Mouse (Mus musculus): ENCODE results near the gene Ankrd34a. TPM values are rescaled to one million over a fixed set of nuclear protein-coding genes. Genes with fewer than 3 reads are reported as not detected.

Ankrd34a gene
- polyA plus RNA-seq, 1 experiment = 0.23 TPM

DNA sequence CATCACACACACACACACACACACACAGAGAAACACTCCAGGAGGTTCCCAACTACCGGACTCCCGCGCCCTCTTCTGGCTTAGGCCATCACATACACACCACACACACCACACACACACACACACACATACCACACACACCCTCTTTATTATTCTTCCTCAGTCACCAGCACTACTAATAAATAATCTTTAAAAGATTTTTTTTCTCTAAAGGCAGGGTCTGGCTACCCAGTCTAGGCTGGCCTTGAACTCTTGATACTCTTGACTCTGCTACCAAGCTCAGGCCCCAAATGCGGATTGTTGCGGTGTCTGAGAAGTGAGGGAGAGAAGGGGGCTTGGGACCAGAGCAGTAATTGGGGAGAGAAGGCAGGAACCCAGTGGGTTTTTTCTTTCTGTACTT, 1.6 kb upstream of the Ankrd34a start:
- Histone ChIP-seq H3K27me3 (replicated peaks; ENCODE audit: control insufficient read depth, insufficient read depth, low read length) (0 out of 2 replicates have a peak, but pooled peaks cover 1% of the 10 kb centered on the region), H3K27ac (ENCODE audit: insufficient read depth, low read depth, low read length) (no peak overlapping the region), H3K4me1 (ENCODE audit: control insufficient read depth, insufficient read depth, low read length) (0 out of 2 replicates have a peak, but pooled peaks cover 2% of the 10 kb centered on the region), H3K4me3 (ENCODE audit: insufficient read depth, low read depth, low read length) (no peak overlapping the region), H3K36me3 (ENCODE audit: control insufficient read depth, insufficient read depth, low read length) (no peaks in the 10 kb centered on the region)
- WGBS = 90% methylated on average over 5 of the region's 5 CpGs
- no peak for TF ChIP-seq CTCF (conservative IDR thresholded peaks at IDR 0.05; ENCODE audit: insufficient read depth, insufficient read length, low read depth, low read length)
- no peak for TF ChIP-seq POLR2A (IDR thresholded peaks at IDR 0.05; ENCODE audit: low read depth, low read length)
- DNase-seq = no peak

GRCm38 (mm10) chr3:96595661-96596060, 775 bp upstream of the Ankrd34a start:
- H3K4me3 ChIP-seq (ENCODE audit: insufficient read depth, low read depth, low read length) = no peak overlapping the region

DNA sequence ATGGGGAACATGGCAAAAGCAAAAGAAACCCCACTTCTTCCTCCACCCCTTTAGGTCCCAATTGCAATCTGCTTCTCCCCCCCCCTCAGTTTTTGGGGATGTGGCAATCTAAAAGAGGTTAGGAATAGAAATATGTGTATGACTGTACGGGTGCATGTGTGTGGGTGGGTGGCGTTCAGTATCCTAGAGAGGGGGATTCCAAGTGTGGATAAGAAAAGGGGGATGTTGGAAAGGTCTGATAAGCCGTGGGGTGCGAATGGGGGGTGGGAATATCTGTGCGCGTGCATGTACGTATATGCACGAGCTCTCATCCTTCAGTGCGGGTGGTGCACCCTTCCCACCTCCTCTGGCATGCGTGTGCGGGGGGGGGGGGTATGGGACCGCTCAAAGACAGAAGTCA, 419 bp downstream of the Ankrd34a start:
- H3K27ac ChIP-seq (ENCODE audit: insufficient read depth, low read depth, low read length) = no peak overlapping the region
- WGBS = 5% methylated on average over 11 of the region's 12 CpGs

More at GRCm38 (mm10) chr3:96595661-96596060, 775 bp upstream of the Ankrd34a start:
- 0 out of 2 replicates have a peak, but pooled peaks cover 1% of the 10 kb centered on the region for H3K27me3 ChIP-seq (replicated peaks; ENCODE audit: control insufficient read depth, insufficient read depth, low read length)
- H3K36me3 ChIP-seq (ENCODE audit: control insufficient read depth, insufficient read depth, low read length) = no peaks in the 10 kb centered on the region
- 39% methylated on average over 6 of the region's 6 CpGs for WGBS
- no peak for DNase-seq
- H3K27ac ChIP-seq (ENCODE audit: insufficient read depth, low read depth, low read length) = no peak overlapping the region
- 0 out of 2 replicates have a peak, but pooled peaks cover 2% of the 10 kb centered on the region for H3K4me1 ChIP-seq (ENCODE audit: control insufficient read depth, insufficient read depth, low read length)
- TF ChIP-seq CTCF (conservative IDR thresholded peaks at IDR 0.05; ENCODE audit: insufficient read depth, insufficient read length, low read depth, low read length) (no peak), POLR2A (IDR thresholded peaks at IDR 0.05; ENCODE audit: low read depth, low read length) (no peak)

GRCm38 (mm10) chr3:96597435-96597891, 1.0 kb downstream of the Ankrd34a start:
- Histone ChIP-seq H3K27ac (ENCODE audit: insufficient read depth, low read depth, low read length) (no peak overlapping the region), H3K4me1 (ENCODE audit: control insufficient read depth, insufficient read depth, low read length) (0 out of 2 replicates have a peak, but pooled peaks cover 2% of the 10 kb centered on the region), H3K4me3 (ENCODE audit: insufficient read depth, low read depth, low read length) (peak overlapping the region; percentile 31), H3K36me3 (ENCODE audit: control insufficient read depth, insufficient read depth, low read length) (no peaks in the 10 kb centered on the region), H3K27me3 (replicated peaks; ENCODE audit: control insufficient read depth, insufficient read depth, low read length) (0 out of 2 replicates have a peak, but pooled peaks cover 1% of the 10 kb centered on the region)
- no peak for TF ChIP-seq CTCF (conservative IDR thresholded peaks at IDR 0.05; ENCODE audit: insufficient read depth, insufficient read length, low read depth, low read length)
- TF ChIP-seq POLR2A (IDR thresholded peaks at IDR 0.05; ENCODE audit: low read depth, low read length) = no peak
- WGBS = 1% methylated on average over 40 of the region's 40 CpGs
- DNase-seq = peak; percentile 10

More for the DNA sequence above, 419 bp downstream of the Ankrd34a start:
- peak overlapping the region; percentile 31; the same call in 1 of the 2 replicates for H3K4me3 ChIP-seq (ENCODE audit: insufficient read depth, low read depth, low read length)
- H3K27me3 ChIP-seq (replicated peaks; ENCODE audit: control insufficient read depth, insufficient read depth, low read length) = 0 out of 2 replicates have a peak, but pooled peaks cover 1% of the 10 kb centered on the region
- no peaks in the 10 kb centered on the region for H3K36me3 ChIP-seq (ENCODE audit: control insufficient read depth, insufficient read depth, low read length)
- TF ChIP-seq CTCF (conservative IDR thresholded peaks at IDR 0.05; ENCODE audit: insufficient read depth, insufficient read length, low read depth, low read length) = no peak
- TF ChIP-seq POLR2A (IDR thresholded peaks at IDR 0.05; ENCODE audit: low read depth, low read length) = no peak
- H3K4me1 ChIP-seq (ENCODE audit: control insufficient read depth, insufficient read depth, low read length) = 0 out of 2 replicates have a peak, but pooled peaks cover 2% of the 10 kb centered on the region
- no peak for DNase-seq

- Histone ChIP-seq H3K4me1 (ENCODE audit: control insufficient read depth, insufficient read depth, low read length) (no peaks in the 10 kb centered on the region), H3K27ac (ENCODE audit: insufficient read depth, low read depth, low read length) (no peak overlapping the region), H3K36me3 (ENCODE audit: control insufficient read depth, insufficient read depth, low read length) (no peaks in the 10 kb centered on the region), H3K27me3 (replicated peaks; ENCODE audit: control insufficient read depth, insufficient read depth, low read length) (0 out of 2 replicates have a peak, but pooled peaks cover 1% of the 10 kb centered on the region), H3K4me3 (ENCODE audit: insufficient read depth, low read depth, low read length) (peak overlapping the region; percentile 31)
- TF ChIP-seq POLR2A (IDR thresholded peaks at IDR 0.05; ENCODE audit: low read depth, low read length) (no peak), CTCF (conservative IDR thresholded peaks at IDR 0.05; ENCODE audit: insufficient read depth, insufficient read length, low read depth, low read length) (no peak)
- peak; percentile 78 for DNase-seq
- 7% methylated on average over 54 of the region's 54 CpGs for WGBS
Observed at GRCm38 (mm10) chr3:96598156-96599068, 2.0 kb downstream of the Ankrd34a start.

- DNase-seq = no peak
- 82% methylated on average over 8 of the region's 8 CpGs for WGBS
- Histone ChIP-seq H3K4me3 (ENCODE audit: insufficient read depth, low read depth, low read length) (no peak overlapping the region), H3K4me1 (ENCODE audit: control insufficient read depth, insufficient read depth, low read length) (no peaks in the 10 kb centered on the region), H3K27ac (ENCODE audit: insufficient read depth, low read depth, low read length) (no peak overlapping the region), H3K27me3 (replicated peaks; ENCODE audit: control insufficient read depth, insufficient read depth, low read length) (0 out of 2 replicates have a peak, but pooled peaks cover 1% of the 10 kb centered on the region), H3K36me3 (ENCODE audit: control insufficient read depth, insufficient read depth, low read length) (no peaks in the 10 kb centered on the region)
- TF ChIP-seq CTCF (conservative IDR thresholded peaks at IDR 0.05; ENCODE audit: insufficient read depth, insufficient read length, low read depth, low read length) (no peak), POLR2A (IDR thresholded peaks at IDR 0.05; ENCODE audit: low read depth, low read length) (no peak)
Observed at GRCm38 (mm10) chr3:96599069-96599393, 2.6 kb downstream of the Ankrd34a start.

DNA sequence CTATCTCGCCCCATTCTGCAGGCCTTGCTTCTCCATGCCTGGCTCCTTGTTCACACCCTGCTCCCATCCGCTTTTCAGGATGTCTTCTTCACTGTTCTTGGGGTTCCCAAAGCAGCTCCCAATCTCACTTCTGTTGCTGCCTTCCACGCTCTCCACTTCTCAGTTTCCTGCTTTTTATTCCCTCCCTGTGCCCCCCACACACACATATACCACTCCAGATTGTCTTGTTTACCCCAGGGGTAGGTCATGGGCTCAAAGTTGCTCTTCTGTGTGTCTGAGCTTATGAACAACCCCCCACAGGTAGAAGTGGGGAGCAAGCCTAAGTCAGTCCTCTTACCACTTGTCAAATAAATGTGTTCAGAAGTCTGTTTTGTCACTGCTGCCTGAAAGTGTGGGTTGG, 3.0 kb downstream of the Ankrd34a start:
- Histone ChIP-seq H3K4me3 (ENCODE audit: insufficient read depth, low read depth, low read length) (no peak overlapping the region), H3K4me1 (ENCODE audit: control insufficient read depth, insufficient read depth, low read length) (no peaks in the 10 kb centered on the region)

More for the DNA sequence above, 3.0 kb downstream of the Ankrd34a start:
- TF ChIP-seq POLR2A (IDR thresholded peaks at IDR 0.05; ENCODE audit: low read depth, low read length) (no peak), CTCF (conservative IDR thresholded peaks at IDR 0.05; ENCODE audit: insufficient read depth, insufficient read length, low read depth, low read length) (no peak)
- DNase-seq = no peak
- WGBS = 97% methylated on average over 3 of the region's 3 CpGs
- Histone ChIP-seq H3K27ac (ENCODE audit: insufficient read depth, low read depth, low read length) (no peak overlapping the region), H3K27me3 (replicated peaks; ENCODE audit: control insufficient read depth, insufficient read depth, low read length) (0 out of 2 replicates have a peak, but pooled peaks cover 1% of the 10 kb centered on the region), H3K36me3 (ENCODE audit: control insufficient read depth, insufficient read depth, low read length) (no peaks in the 10 kb centered on the region)
